Mouse (Mus musculus) forebrain, embryonic 10.5 days (tissue): Measurements from ENCODE around the gene Yy1. TPM values are rescaled to one million over a fixed set of nuclear protein-coding genes. Genes with fewer than 3 reads are reported as not detected.

Experiments used
- DNase-seq: peaks from one replicate; pipeline ENCODE4 v3.0.0-alpha.2; 2017; ENCODE audit warnings: low spot score; ENCODE audit errors: extremely low spot score
- H3K27ac ChIP-seq: fragments of 300-500 bp; sonication (generic); 2 replicates; pipeline ENCODE4 v1.5.1; 2016; ENCODE audit warnings: mild to moderate bottlenecking
- H3K27me3 ChIP-seq: fragments of 300-500 bp; sonication (generic); 2 replicates; pipeline ENCODE4 v1.6.1; 2016; ENCODE audit warnings: mild to moderate bottlenecking; ENCODE audit not compliant: poor library complexity, severe bottlenecking
- H3K36me3 ChIP-seq: fragments of 300-500 bp; sonication (generic); replicated peaks from 2 replicates; pipeline ENCODE4 v1.6.1; 2016; ENCODE audit warnings: mild to moderate bottlenecking, moderate library complexity
- H3K4me1 ChIP-seq: fragments of 300-500 bp; sonication (generic); 2 replicates; pipeline ENCODE4 v1.6.1; 2016
- H3K4me3 ChIP-seq: fragments of 300-500 bp; sonication (generic); 2 replicates; pipeline ENCODE4 v1.5.1; 2016; ENCODE audit warnings: mild to moderate bottlenecking, moderate library complexity
- H3K9me3 ChIP-seq: fragments of 300-500 bp; sonication (generic); 2 replicates; pipeline ENCODE4 v1.6.1; 2016; ENCODE audit warnings: mild to moderate bottlenecking, moderate library complexity
- WGBS: fragments of 180-500 bp; shearing (Covaris S2); methylation state at CpG from one replicate; pipeline ENCODE4 v1.1.7; 2016; 5-methylcytosine and 5-hydroxymethylcytosine counted together
- polyA plus RNA-seq: library from polyadenylated mRNA; unstranded; fragments of >200 nt; fragmentation: Nextera tagmentation; extraction: Ambion mirVana; gene quantifications from 2 replicates; pipeline ENCODE4 v1.2.1, GENCODE M21; 2016

Gene Yy1
- polyA plus RNA-seq, 1 experiment from 2014 or later = 15.4 TPM

GRCm38 (mm10) chr12:108820461-108820860 lies 27.7 kb downstream of the Yy1 start:
- Histone ChIP-seq H3K36me3 (peaks cover 46% of the 10 kb centered on the region), H3K27me3 (no peaks in the 10 kb centered on the region), H3K4me1 (0 out of 2 replicates have a peak, but pooled peaks cover 3% of the 10 kb centered on the region), H3K4me3 (no peak overlapping the region), H3K27ac (peak overlapping the region; percentile 20; the same call in 1 of the 2 replicates), H3K9me3 (no peaks in the 10 kb centered on the region)
- no peak for DNase-seq
- 93% methylated on average over 4 of the region's 4 CpGs for WGBS

GRCm38 (mm10) chr12:108823036-108823435 lies 30.3 kb downstream of the Yy1 start:
- peaks cover 46% of the 10 kb centered on the region for H3K36me3 ChIP-seq
- no peak for DNase-seq
- H3K27ac ChIP-seq = no peak overlapping the region
- peaks cover 2% of the 10 kb centered on the region; the same call in 1 of the 2 replicates for H3K9me3 ChIP-seq
- H3K4me1 ChIP-seq = 0 out of 2 replicates have a peak, but pooled peaks cover 3% of the 10 kb centered on the region
- no peak overlapping the region for H3K4me3 ChIP-seq
- 80% methylated on average over 8 of the region's 8 CpGs for WGBS
- H3K27me3 ChIP-seq = no peaks in the 10 kb centered on the region

- no peak overlapping the region for H3K27ac ChIP-seq
- no peak for DNase-seq
- peaks cover 6% of the 10 kb centered on the region; the same call in 1 of the 2 replicates for H3K9me3 ChIP-seq
- 92% methylated on average over 15 of the region's 15 CpGs for WGBS
- no peaks in the 10 kb centered on the region for H3K27me3 ChIP-seq
- peaks cover 43% of the 10 kb centered on the region for H3K36me3 ChIP-seq
- H3K4me1 ChIP-seq = 0 out of 2 replicates have a peak, but pooled peaks cover 3% of the 10 kb centered on the region
- H3K4me3 ChIP-seq = no peak overlapping the region
Observed at GRCm38 (mm10) chr12:108824225-108824874, 31.6 kb downstream of the Yy1 start.

GRCm38 (mm10) chr12:108825561-108826224 lies 32.9 kb downstream of the Yy1 start:
- no peaks in the 10 kb centered on the region for H3K4me1 ChIP-seq
- no peak overlapping the region for H3K4me3 ChIP-seq
- H3K9me3 ChIP-seq = peaks cover 6% of the 10 kb centered on the region; the same call in 1 of the 2 replicates
- H3K27me3 ChIP-seq = no peaks in the 10 kb centered on the region
- 94% methylated on average over 13 of the region's 13 CpGs for WGBS
- DNase-seq = no peak
- H3K36me3 ChIP-seq = peaks cover 31% of the 10 kb centered on the region
- H3K27ac ChIP-seq = no peak overlapping the region

- Histone ChIP-seq H3K36me3 (peaks cover 36% of the 10 kb centered on the region), H3K27me3 (no peaks in the 10 kb centered on the region), H3K4me3 (no peak overlapping the region), H3K27ac (no peak overlapping the region), H3K9me3 (peaks cover 6% of the 10 kb centered on the region; the same call in 1 of the 2 replicates), H3K4me1 (no peaks in the 10 kb centered on the region)
- DNase-seq = no peak
- WGBS = 95% methylated on average over 19 of the region's 19 CpGs
Observed at GRCm38 (mm10) chr12:108826282-108826957, 33.6 kb downstream of the Yy1 start.

DNA sequence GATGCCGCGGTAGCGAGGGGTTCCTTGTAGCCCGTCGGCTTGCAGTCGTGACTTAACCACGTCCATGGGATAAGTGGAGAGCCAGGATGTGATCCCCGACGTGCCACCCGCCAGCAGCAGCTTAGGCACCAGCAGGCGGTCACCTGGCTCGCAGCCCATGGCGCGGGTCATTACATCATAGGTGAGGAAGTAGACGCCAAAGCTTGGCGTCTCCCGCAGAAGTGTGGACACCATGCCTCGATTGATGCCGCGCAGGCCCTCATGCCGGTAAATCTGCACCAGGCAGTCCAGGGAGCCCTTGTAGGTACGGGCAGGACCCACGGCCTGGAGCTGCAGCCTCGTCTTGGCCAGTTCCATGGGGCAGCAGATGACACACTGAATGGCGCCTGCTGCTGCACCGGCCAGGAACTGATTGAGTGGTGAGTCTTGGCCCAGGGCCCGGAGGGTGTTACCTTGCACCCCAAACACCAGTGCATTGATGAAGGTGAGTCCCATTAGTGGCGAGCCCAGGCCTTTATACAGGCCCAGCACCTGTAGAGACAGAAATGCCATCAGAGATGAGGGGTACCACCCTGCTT lies 34.3 kb downstream of the Yy1 start:
- Histone ChIP-seq H3K4me3 (no peak overlapping the region), H3K36me3 (peaks cover 36% of the 10 kb centered on the region), H3K27me3 (no peaks in the 10 kb centered on the region), H3K9me3 (peaks cover 6% of the 10 kb centered on the region; the same call in 1 of the 2 replicates), H3K27ac (no peak overlapping the region), H3K4me1 (peaks cover 5% of the 10 kb centered on the region)
- 96% methylated on average over 28 of the region's 28 CpGs for WGBS
- no peak for DNase-seq

DNA sequence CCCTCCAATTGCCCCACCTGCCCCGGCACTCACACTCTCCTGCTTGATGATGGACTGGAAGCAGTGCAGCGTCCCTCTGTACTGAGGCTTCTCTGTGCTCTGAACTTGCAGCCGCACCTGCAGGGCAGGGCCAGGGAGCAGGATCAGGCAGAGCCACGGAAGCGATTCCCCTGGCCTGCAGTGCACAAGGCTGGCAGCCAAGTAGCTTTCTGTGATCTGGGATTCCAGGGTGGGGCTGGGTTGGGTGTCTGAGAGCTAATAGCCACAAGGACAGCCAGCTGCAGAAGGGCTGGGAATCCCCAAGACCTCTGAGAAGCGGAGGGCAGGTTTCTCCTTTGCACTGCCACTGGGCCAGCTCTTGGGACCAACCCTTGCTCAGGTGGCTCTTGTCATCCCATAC lies 34.9 kb downstream of the Yy1 start:
- H3K27ac ChIP-seq = no peak overlapping the region
- DNase-seq = no peak

DNA sequence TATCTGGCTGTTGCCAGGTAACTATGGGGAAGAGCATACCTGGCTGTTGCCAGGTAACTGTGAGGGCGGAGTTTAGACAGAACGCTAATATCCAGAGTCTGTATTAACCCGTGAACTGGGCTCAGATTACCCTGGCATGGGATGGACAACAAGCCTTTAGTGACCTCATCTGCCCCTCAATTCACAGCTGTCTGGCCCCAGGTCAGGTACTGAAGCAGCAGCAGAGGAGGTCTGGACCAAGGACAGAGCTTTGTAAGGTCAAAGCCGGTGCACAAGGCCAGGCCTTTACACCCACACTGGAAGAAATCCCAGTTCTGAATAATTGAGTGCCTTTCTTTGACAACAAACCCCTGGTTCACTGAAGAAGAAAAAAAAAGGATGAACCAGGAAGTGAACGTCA lies 36.9 kb downstream of the Yy1 start:
- no peak for DNase-seq
- H3K4me1 ChIP-seq = peaks cover 16% of the 10 kb centered on the region
- H3K27me3 ChIP-seq = peaks cover 7% of the 10 kb centered on the region
- no peak overlapping the region for H3K27ac ChIP-seq
- peaks cover 6% of the 10 kb centered on the region; the same call in 1 of the 2 replicates for H3K9me3 ChIP-seq
- H3K36me3 ChIP-seq = peaks cover 41% of the 10 kb centered on the region
- no peak overlapping the region for H3K4me3 ChIP-seq
- 86% methylated on average over 5 of the region's 5 CpGs for WGBS

More for the DNA sequence above, 34.9 kb downstream of the Yy1 start:
- Histone ChIP-seq H3K9me3 (peaks cover 6% of the 10 kb centered on the region; the same call in 1 of the 2 replicates), H3K36me3 (peaks cover 36% of the 10 kb centered on the region), H3K4me1 (peaks cover 10% of the 10 kb centered on the region), H3K4me3 (no peak overlapping the region), H3K27me3 (no peaks in the 10 kb centered on the region)
- WGBS = 98% methylated on average over 6 of the region's 6 CpGs

DNA sequence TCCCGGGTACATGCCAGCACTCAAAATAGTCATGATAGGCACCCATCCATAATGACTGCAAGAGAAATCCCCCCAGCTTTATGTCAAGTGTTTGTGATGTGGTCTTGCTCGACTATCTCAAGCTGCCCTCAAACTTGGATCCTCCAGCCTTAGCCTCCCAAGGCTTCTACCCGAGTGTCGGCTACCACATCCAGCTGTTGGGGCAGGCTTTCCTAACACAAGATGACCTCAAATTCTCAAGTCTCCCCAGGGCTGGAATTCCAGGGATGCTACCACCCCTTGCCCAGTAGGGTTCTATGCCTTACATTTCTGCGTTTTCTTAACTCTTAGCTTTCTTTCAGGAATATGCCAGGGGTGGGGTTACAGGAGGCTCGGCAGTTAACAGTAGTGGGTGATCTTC lies 37.6 kb downstream of the Yy1 start:
- Histone ChIP-seq H3K9me3 (peaks cover 6% of the 10 kb centered on the region; the same call in 1 of the 2 replicates), H3K27ac (no peak overlapping the region), H3K36me3 (peaks cover 41% of the 10 kb centered on the region), H3K27me3 (peaks cover 10% of the 10 kb centered on the region), H3K4me3 (no peak overlapping the region), H3K4me1 (peaks cover 23% of the 10 kb centered on the region)
- 87% methylated on average over 6 of the region's 6 CpGs for WGBS
- DNase-seq = no peak

DNA sequence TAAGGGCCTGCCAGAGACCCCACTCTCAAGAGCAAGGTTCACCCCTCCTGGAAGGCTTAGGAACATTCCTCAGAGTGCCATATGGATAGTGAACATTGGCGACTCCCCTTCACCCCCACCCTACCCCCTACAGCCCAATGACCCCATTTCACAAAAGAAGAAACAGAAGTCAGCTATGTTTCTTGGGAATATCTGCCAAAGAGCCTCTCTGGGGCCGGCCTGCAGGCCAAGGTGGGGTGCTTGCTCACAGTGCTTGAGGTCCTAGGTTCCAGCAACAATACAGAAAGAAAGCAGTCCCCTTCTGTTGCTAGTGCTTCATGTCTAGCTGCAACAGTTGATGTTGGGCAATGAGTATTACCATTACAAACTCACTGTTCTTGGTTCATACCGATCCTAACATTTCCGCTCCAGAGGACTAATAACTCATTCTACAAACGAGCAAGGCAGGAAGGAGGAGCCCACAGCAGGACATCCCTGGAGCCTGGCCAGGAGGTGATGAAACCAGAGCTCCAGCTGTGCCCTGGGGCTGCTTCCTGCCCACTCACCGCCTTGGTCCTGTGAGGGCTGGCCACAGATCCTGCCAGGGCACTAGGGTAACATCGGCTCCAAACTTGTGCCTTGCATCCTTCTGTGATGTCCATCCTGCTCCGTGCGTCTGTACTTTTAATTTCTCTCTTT lies 39.3 kb downstream of the Yy1 start:
- no peak for DNase-seq
- Histone ChIP-seq H3K27ac (no peak overlapping the region), H3K36me3 (peaks cover 29% of the 10 kb centered on the region), H3K4me3 (no peak overlapping the region), H3K9me3 (peaks cover 6% of the 10 kb centered on the region; the same call in 1 of the 2 replicates), H3K27me3 (peaks cover 10% of the 10 kb centered on the region), H3K4me1 (peaks cover 40% of the 10 kb centered on the region)
- 67% methylated on average over 9 of the region's 9 CpGs for WGBS

- peaks cover 6% of the 10 kb centered on the region; the same call in 1 of the 2 replicates for H3K9me3 ChIP-seq
- peaks cover 29% of the 10 kb centered on the region for H3K36me3 ChIP-seq
- peaks cover 10% of the 10 kb centered on the region for H3K27me3 ChIP-seq
- H3K4me1 ChIP-seq = peaks cover 48% of the 10 kb centered on the region
- DNase-seq = no peak
- H3K27ac ChIP-seq = no peak overlapping the region
- H3K4me3 ChIP-seq = no peak overlapping the region
- 94% methylated on average over 8 of the region's 8 CpGs for WGBS
Observed at GRCm38 (mm10) chr12:108832851-108833250, 40.1 kb downstream of the Yy1 start.

GRCm38 (mm10) chr12:108833408-108833807 lies 40.6 kb downstream of the Yy1 start:
- H3K4me3 ChIP-seq = no peak overlapping the region
- H3K27me3 ChIP-seq = peaks cover 10% of the 10 kb centered on the region
- peaks cover 53% of the 10 kb centered on the region for H3K4me1 ChIP-seq
- DNase-seq = no peak
- no peak overlapping the region for H3K27ac ChIP-seq
- 89% methylated on average over 3 of the region's 3 CpGs for WGBS
- peaks cover under 1% of the 10 kb centered on the region; the same call in 1 of the 2 replicates for H3K9me3 ChIP-seq
- peaks cover 29% of the 10 kb centered on the region for H3K36me3 ChIP-seq
